Mouse (Mus musculus) midbrain, embryonic 15.5 days (tissue): ENCODE measurements at regions not wholly inside any gene's neighbourhood (a gene's known extent, or its start where the extent isn't known, plus 50 kb on each side); places are given as distances from the start of the nearest gene placed in this dataset.
A peak's percentile ranks its signal among the peaks of the same experiment; 100 is the strongest.

ENCODE experiments used
- ATAC-seq: fragments of 200-750 bp; cut with Nextera tagmentation; replicated peaks from 2 replicates; pipeline ENCODE4 v1.8.0; 2017; ENCODE audit warnings: moderate TSS enrichment
- H3K27ac ChIP-seq: fragments of 300-500 bp; sonication (generic); 2 replicates; pipeline ENCODE4 v1.5.1; 2015; ENCODE audit warnings: mild to moderate bottlenecking, inconsistent platforms
- H3K27me3 ChIP-seq: fragments of 300-500 bp; sonication (generic); replicated peaks from 2 replicates; pipeline ENCODE4 v1.6.1; 2015; ENCODE audit warnings: inconsistent platforms
- H3K36me3 ChIP-seq: fragments of 300-500 bp; sonication (generic); replicated peaks from 2 replicates; pipeline ENCODE4 v1.6.1; 2015; ENCODE audit warnings: inconsistent platforms
- H3K4me1 ChIP-seq: fragments of 300-500 bp; sonication (generic); 2 replicates; pipeline ENCODE4 v1.6.1; 2015; ENCODE audit warnings: inconsistent platforms
- H3K4me2 ChIP-seq: fragments of 300-500 bp; sonication (generic); 2 replicates; pipeline ENCODE4 v1.6.1; 2015; ENCODE audit warnings: inconsistent platforms, mild to moderate bottlenecking, moderate library complexity
- H3K4me3 ChIP-seq: fragments of 300-500 bp; sonication (generic); 2 replicates; pipeline ENCODE4 v1.5.1; 2015; ENCODE audit warnings: mild to moderate bottlenecking, inconsistent platforms
- H3K9ac ChIP-seq: fragments of 300-500 bp; sonication (generic); 2 replicates; pipeline ENCODE4 v1.6.1; 2015; ENCODE audit warnings: mild to moderate bottlenecking, inconsistent platforms
- H3K9me3 ChIP-seq: fragments of 300-500 bp; sonication (generic); 2 replicates; pipeline ENCODE4 v1.6.1; 2016; ENCODE audit warnings: inconsistent platforms
- WGBS: fragments of 180-500 bp; shearing (Covaris S2); methylation state at CpG from one replicate; pipeline ENCODE4 v1.1.7; 2015; ENCODE audit warnings: mixed read lengths; 5-methylcytosine and 5-hydroxymethylcytosine counted together

DNA sequence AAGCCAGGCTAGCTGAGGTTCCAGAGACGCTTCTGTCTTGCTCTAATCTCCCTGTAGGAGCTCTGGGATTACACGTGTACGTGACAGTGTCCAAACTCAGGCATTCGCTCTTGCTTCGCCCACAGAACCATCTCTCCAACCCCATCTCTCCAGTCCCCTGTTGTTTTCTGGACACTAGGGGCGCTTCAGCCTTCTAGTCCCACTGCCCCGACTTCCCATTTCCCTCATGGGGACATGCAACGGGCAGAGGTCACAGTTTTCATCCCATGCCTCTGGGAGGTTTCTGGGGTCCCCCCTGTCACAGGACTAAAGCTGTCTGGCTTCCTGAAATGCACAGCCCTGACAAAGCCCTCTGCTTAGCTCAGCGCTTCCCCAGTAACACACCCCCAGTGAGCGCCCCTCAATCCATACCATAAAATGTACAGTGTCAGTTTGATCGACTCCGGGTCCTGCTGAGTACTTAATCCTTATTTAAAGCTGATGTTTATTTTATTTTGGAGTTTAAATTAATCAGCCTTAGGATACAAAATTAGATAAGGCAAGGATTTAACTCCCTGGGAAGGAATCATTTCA is 208.9 kb upstream of the Kcnab2 start:
- ATAC-seq, result no peak
- H3K4me3 ChIP-seq, result no peak overlapping the region
- no peak overlapping the region for H3K4me2 ChIP-seq
- no peaks in the 10 kb centered on the region for H3K36me3 ChIP-seq
- peak overlapping the region; percentile 43; the same call in 1 of the 2 replicates for H3K27ac ChIP-seq
- H3K9me3 ChIP-seq, result 0 out of 2 replicates have a peak, but pooled peaks cover 4% of the 10 kb centered on the region
- H3K9ac ChIP-seq, result no peak overlapping the region
- no peaks in the 10 kb centered on the region for H3K27me3 ChIP-seq
- WGBS, result 31% methylated on average over 12 of the region's 12 CpGs
- H3K4me1 ChIP-seq, result peaks cover 18% of the 10 kb centered on the region

DNA sequence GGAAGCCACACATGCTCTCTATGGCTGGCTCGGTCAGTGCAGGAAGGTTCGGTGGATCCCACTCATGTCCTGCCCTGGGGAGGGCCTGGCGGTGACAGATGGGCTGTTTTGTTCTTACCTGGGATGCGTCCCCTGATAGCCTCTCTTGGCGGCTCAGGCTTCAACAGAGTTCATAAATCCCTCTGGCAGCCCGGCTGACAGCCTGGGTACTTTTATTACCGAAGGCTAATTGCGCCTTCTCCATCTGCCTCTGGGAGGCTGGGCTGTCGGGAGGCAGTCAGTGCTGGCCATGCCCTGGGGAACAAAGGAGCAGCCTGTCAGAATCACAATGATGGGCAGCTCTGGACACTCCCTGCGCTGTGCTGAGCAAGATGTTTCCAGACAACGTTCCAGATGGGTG is 196.5 kb upstream of the Kcnab2 start:
- H3K27me3 ChIP-seq, result no peaks in the 10 kb centered on the region
- 15% methylated on average over 11 of the region's 11 CpGs for WGBS
- no peak overlapping the region for H3K9ac ChIP-seq
- H3K4me2 ChIP-seq, result no peak overlapping the region
- H3K4me1 ChIP-seq, result peaks cover 12% of the 10 kb centered on the region
- H3K9me3 ChIP-seq, result no peaks in the 10 kb centered on the region
- peak overlapping the region; percentile 36; the same call in 1 of the 2 replicates for H3K27ac ChIP-seq
- H3K36me3 ChIP-seq, result no peaks in the 10 kb centered on the region
- peak; percentile 65 for ATAC-seq
- no peak overlapping the region for H3K4me3 ChIP-seq

DNA sequence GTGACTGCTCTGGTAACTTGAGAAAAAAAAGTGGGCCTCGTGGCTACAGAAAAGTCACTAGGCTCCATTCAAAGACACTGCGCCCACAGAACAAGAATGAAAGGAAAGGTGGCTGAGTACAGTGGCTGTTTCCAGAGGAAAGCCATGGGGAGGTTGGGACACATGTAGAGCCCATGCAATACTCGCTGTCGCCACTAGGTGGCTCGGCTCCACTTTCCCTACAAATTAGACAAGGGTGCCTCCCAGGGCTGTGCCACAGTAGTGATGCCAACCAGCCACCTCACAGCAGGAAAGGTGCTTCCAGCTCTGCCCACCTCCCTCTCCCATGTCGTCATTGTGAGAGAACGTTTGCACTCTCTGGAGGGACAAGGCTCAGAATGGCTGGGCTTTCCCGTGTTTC is 185.8 kb upstream of the Kcnab2 start:
- WGBS, result 41% methylated on average over 8 of the region's 8 CpGs

DNA sequence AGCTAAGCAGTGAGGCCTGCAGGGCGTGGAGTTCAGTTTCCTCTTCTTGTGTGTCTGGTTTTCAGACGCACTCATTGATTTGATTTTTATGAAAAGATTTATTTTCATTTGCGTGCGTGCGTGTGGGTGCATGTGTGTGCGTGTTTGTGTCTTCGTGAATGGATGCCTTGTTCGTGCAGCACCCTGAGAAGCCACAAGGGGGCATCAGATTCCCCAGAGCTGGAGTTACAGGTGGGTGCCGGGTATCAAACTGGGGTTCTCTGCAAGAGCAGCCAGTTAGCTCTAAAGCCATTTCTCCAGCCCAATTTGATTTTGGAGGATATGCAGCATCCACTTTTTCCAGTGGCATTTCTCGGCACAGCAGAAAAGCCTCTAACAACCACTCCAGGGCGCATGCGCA is 185.4 kb upstream of the Kcnab2 start:
- no peak overlapping the region for H3K4me2 ChIP-seq
- H3K4me3 ChIP-seq, result no peak overlapping the region
- no peaks in the 10 kb centered on the region for H3K4me1 ChIP-seq
- no peaks in the 10 kb centered on the region for H3K27me3 ChIP-seq
- WGBS, result 94% methylated on average over 12 of the region's 12 CpGs
- H3K9ac ChIP-seq, result no peak overlapping the region
- no peaks in the 10 kb centered on the region for H3K36me3 ChIP-seq
- no peaks in the 10 kb centered on the region for H3K9me3 ChIP-seq
- H3K27ac ChIP-seq, result no peak overlapping the region
- no peak for ATAC-seq

More for the DNA sequence above, 185.8 kb upstream of the Kcnab2 start:
- Histone ChIP-seq H3K27me3 (no peaks in the 10 kb centered on the region), H3K9me3 (no peaks in the 10 kb centered on the region), H3K4me1 (no peaks in the 10 kb centered on the region), H3K9ac (no peak overlapping the region), H3K4me2 (no peak overlapping the region), H3K4me3 (no peak overlapping the region), H3K36me3 (no peaks in the 10 kb centered on the region), H3K27ac (no peak overlapping the region)
- ATAC-seq, result no peak

DNA sequence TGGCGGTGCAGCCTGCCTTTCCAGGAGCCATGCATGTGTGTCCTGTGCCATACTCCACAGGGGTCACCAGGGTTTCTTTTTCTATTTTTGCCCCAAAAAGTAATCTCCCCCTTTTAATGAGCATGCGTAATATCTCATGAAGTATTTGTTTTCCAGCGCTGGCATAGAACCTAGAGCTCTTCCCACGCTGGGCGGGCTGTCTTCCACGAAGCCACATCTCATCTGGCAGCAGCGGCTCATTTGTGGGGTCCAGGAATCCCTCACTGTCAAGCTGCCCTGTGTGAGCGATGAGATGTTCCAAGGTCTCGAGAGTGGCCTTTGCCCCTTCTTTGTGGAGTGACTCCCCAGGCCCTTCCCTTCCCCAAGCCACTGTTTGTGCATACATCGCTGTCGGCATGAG is 184.8 kb upstream of the Kcnab2 start:
- 92% methylated on average over 11 of the region's 11 CpGs for WGBS
- Histone ChIP-seq H3K4me2 (no peak overlapping the region), H3K4me1 (no peaks in the 10 kb centered on the region), H3K36me3 (no peaks in the 10 kb centered on the region), H3K27ac (no peak overlapping the region), H3K9ac (no peak overlapping the region), H3K27me3 (no peaks in the 10 kb centered on the region), H3K4me3 (no peak overlapping the region), H3K9me3 (no peaks in the 10 kb centered on the region)
- ATAC-seq, result no peak

DNA sequence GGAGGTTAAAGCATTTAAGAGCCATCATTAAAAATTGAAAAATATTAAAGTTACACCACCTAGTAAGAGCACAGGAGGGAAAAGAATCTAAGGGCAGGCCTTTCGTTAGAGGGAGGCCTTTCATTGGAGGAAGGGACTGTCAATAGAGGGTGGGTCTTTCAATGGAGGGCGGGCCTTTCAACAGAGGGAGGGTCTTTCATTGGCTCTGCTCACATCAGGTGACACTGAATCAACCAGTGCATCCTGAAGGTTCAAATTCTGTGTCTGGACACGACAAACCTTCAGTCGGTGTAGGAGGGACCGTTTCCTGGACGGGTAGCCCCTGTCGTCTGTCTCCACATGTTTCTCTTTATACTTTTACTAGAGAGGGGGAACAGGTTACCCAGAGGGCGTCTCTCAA is 172.5 kb upstream of the Kcnab2 start:
- no peak overlapping the region for H3K27ac ChIP-seq
- ATAC-seq, result no peak
- H3K27me3 ChIP-seq, result no peaks in the 10 kb centered on the region
- no peak overlapping the region for H3K9ac ChIP-seq
- no peaks in the 10 kb centered on the region for H3K9me3 ChIP-seq
- no peaks in the 10 kb centered on the region for H3K4me1 ChIP-seq
- H3K4me2 ChIP-seq, result no peak overlapping the region
- no peak overlapping the region for H3K4me3 ChIP-seq
- 74% methylated on average over 8 of the region's 8 CpGs for WGBS
- H3K36me3 ChIP-seq, result no peaks in the 10 kb centered on the region

DNA sequence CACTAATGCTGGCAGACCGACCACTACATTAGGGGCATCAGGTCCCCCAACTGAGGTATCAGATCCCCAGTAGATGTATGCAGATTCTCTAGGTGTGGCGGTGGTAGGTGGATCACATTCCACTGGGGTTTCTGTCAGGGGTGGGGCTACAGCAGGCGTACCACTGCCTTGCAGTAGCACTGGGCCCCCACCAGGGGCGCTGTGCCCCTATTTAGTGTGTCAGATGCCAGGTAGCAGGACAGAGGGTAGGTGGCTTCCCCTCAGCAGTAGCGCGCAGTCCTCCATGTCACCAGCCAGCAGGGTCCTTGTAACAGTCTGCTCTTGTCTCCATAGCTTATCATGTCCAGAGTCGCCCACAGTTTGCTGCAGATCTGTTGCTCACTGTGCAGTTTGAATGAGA is 169.9 kb upstream of the Kcnab2 start:
- Histone ChIP-seq H3K4me2 (no peak overlapping the region), H3K9me3 (no peaks in the 10 kb centered on the region), H3K9ac (no peak overlapping the region), H3K27me3 (no peaks in the 10 kb centered on the region), H3K4me1 (no peaks in the 10 kb centered on the region), H3K36me3 (no peaks in the 10 kb centered on the region), H3K4me3 (no peak overlapping the region), H3K27ac (no peak overlapping the region)
- no peak for ATAC-seq
- WGBS, result 57% methylated on average over 7 of the region's 7 CpGs

DNA sequence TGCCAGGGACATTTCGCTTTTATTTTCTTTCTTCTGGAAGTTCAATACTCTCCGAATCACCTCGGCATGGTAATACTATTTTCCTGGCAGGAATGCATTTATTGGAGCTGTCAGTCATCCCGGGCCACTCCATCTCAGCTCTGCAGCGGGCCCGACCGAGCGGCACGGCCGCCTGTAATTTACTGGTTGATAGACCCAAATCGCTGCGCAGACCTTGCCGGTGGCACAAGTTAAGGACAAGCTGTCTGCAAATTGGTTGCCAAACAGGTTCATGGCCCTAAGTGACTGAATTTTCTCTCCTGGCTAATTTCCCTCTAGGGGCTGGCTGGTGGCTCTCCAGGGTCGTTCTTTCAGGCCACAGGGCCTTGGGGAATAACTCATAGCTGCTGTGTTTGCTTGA is 169.4 kb upstream of the Kcnab2 start:
- no peaks in the 10 kb centered on the region for H3K36me3 ChIP-seq
- no peak overlapping the region for H3K27ac ChIP-seq
- H3K4me1 ChIP-seq, result peaks cover 2% of the 10 kb centered on the region; the same call in 1 of the 2 replicates
- no peaks in the 10 kb centered on the region for H3K27me3 ChIP-seq
- no peak overlapping the region for H3K4me2 ChIP-seq
- no peaks in the 10 kb centered on the region for H3K9me3 ChIP-seq
- no peak overlapping the region for H3K4me3 ChIP-seq
- no peak for ATAC-seq
- WGBS, result 76% methylated on average over 14 of the region's 14 CpGs
- no peak overlapping the region for H3K9ac ChIP-seq

DNA sequence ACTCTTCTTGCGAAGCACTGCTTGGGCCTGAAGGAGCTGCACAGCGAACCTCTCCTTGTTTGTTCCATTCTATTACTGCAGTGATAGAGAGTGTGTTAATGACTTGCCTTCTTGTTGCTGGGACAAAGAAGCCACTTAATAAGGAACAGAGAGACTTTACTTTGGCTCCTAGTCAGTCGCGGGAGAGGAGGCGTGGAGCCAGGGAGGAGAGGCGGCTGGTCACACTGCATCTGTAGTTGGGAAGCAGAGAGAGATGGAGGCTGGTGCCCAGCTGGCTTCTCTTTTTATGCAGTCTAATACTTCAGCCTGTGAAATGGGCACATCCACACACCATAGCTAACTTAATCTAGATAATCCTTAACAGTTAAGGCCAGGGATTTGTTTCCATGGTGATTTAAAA is 159.4 kb upstream of the Kcnab2 start:
- ATAC-seq, result no peak
- no peak overlapping the region for H3K27ac ChIP-seq
- H3K4me1 ChIP-seq, result peaks cover 11% of the 10 kb centered on the region; the same call in 1 of the 2 replicates
- no peak overlapping the region for H3K4me3 ChIP-seq
- no peak overlapping the region for H3K4me2 ChIP-seq
- no peaks in the 10 kb centered on the region for H3K27me3 ChIP-seq
- H3K9ac ChIP-seq, result no peak overlapping the region
- no peaks in the 10 kb centered on the region for H3K9me3 ChIP-seq
- WGBS, result 44% methylated on average over 6 of the region's 6 CpGs
- H3K36me3 ChIP-seq, result no peaks in the 10 kb centered on the region

DNA sequence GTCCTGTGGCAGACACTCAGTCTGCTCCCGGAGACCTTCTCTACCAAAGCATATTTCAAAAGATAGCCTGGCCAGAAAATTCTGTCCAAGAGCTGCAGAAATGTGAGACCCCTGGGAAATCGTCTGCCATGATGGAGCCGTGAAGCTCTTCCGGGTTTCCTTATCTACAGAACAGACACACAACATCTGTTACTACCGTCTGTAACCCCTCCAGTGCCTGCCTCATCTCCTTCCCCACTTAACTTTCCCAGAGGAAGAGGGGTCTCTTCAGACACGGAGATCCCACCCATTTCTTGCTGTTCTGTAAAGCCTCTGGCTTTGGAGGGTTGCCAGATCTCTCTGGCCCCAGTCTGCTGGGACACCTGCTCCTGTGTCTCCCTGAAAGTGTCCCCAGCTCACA is 156.2 kb upstream of the Kcnab2 start:
- Histone ChIP-seq H3K4me3 (no peak overlapping the region), H3K9ac (no peak overlapping the region), H3K4me1 (0 out of 2 replicates have a peak, but pooled peaks cover 6% of the 10 kb centered on the region), H3K27ac (no peak overlapping the region), H3K27me3 (no peaks in the 10 kb centered on the region), H3K4me2 (no peak overlapping the region), H3K36me3 (no peaks in the 10 kb centered on the region), H3K9me3 (no peaks in the 10 kb centered on the region)
- WGBS, result 47% methylated on average over 6 of the region's 6 CpGs
- no peak for ATAC-seq

DNA sequence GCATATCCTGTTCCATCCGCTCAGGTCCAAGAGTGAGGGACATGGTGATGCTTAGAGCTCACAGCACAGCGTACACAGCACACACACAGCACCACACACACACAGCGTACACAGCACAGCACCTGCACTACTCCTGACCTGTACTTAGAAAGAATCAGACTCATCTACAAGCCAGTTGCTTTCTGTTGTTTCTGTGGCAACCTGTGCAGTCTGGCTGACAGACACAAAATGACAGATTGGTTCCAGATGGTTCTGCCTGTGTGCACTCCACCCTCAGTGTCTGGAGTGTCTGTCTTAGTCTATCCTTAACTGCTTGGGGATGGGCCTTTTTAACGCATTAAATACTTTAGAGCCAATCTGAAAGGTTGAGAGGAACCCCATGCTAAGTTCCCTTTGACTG is 150.4 kb upstream of the Kcnab2 start:
- 84% methylated on average over 4 of the region's 4 CpGs for WGBS
- Histone ChIP-seq H3K4me2 (no peak overlapping the region), H3K36me3 (no peaks in the 10 kb centered on the region), H3K9me3 (no peaks in the 10 kb centered on the region), H3K27me3 (peaks cover 2% of the 10 kb centered on the region; the same call in 1 of the 2 replicates), H3K27ac (no peak overlapping the region), H3K9ac (no peak overlapping the region), H3K4me1 (peaks cover 31% of the 10 kb centered on the region), H3K4me3 (no peak overlapping the region)
- ATAC-seq, result no peak

DNA sequence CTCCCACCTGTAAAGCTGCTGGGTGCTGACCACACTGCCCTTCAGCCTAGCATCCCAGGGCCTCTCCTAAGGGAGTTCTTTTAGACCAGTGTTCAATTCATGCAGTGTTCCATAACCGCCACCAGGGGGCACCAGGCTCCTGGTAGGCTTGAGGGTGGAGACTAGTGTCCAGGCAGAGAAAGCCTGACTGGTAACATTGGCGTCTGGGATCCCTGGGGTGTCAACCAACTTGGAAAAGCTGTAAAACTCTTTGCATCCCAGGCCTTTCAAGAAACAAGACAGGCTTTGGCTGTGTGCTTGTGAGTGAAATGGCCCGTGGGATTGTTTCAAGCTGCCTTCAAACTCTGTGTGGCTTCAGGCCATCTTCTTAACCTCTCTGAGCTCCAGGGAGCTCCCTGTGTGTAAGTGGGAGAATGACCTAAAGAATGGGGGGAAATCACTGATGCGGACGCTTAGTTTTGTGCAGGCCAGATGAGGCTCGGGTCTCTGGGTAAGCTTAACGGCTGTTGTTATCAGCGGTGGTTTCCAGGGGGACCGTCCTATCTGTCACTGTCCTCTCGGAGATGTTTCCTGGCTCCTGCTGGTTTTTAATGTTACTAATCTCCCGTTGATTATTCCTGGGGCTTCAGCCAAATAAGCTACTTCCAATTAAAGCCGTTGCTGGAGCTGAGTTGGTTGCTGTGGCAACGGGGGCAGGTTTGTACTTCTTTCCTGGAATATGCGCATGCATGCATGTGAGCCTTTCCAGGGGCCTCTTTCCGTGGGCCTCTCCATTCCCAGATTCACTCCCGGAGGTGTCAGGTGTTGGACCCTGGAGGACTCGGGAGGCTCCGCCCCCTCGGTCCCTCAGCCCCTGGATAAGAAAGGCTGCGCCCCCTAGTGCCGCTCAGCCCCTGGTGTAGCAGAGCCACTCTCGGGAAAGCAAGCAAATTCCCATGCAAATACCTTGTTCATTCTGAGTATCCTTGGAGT is 147.6 kb upstream of the Kcnab2 start:
- H3K4me3 ChIP-seq, result no peak overlapping the region
- H3K4me1 ChIP-seq, result peaks cover 43% of the 10 kb centered on the region
- peaks cover 2% of the 10 kb centered on the region; the same call in 1 of the 2 replicates for H3K27me3 ChIP-seq
- peak overlapping the region; percentile 70 for H3K27ac ChIP-seq
- H3K9ac ChIP-seq, result no peak overlapping the region
- H3K36me3 ChIP-seq, result no peaks in the 10 kb centered on the region
- peak; percentile 79 for ATAC-seq
- H3K9me3 ChIP-seq, result no peaks in the 10 kb centered on the region
- WGBS, result under 1% methylated on average over 22 of the region's 22 CpGs
- peak overlapping the region; percentile 32 for H3K4me2 ChIP-seq
